Mouse (Mus musculus): ENCODE data around the gene Mapkbp1.

Gene Mapkbp1

DNA sequence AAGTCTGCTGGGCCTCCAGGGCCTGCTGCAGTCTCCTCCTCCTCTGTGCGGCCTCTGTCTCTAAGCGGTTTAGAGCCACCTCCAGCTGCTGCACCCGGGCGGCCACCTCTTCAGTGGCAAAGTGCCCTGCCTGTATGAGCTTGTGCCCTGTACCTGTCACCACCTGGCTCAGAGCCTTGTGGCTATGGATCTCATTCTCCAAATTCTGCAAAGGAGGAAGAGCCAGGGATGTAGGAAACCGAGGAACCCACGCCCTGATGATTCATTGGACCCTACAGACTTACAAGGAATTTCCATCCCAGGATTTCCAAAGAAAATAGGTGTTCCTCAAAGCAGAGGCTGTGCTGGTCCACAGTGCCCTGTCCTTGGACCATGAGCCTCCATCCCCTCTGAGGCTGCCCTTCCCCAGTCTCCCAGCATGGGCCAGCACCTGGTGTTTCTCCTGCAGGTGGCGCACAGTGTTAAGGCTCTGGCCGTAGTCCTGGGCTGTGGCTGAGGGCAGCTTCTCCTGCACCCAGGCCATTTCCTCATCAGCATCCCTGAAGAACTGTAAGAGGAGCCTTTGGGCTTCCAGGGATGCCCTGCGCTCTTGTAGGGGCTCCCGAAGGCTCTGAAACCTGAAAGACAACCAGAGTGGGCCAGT lies 77.3 kb downstream of the Mapkbp1 start:
- DNase-seq (ENCODE audit: low read depth in 1 of 2, low spot score in 2 of 2) = no peak

- no peak for DNase-seq (ENCODE audit: low read depth in 1 of 2, low spot score in 2 of 2)
These were observed 78.9 kb downstream of the Mapkbp1 start for GRCm38 (mm10) chr2:120051405-120051804.

DNA sequence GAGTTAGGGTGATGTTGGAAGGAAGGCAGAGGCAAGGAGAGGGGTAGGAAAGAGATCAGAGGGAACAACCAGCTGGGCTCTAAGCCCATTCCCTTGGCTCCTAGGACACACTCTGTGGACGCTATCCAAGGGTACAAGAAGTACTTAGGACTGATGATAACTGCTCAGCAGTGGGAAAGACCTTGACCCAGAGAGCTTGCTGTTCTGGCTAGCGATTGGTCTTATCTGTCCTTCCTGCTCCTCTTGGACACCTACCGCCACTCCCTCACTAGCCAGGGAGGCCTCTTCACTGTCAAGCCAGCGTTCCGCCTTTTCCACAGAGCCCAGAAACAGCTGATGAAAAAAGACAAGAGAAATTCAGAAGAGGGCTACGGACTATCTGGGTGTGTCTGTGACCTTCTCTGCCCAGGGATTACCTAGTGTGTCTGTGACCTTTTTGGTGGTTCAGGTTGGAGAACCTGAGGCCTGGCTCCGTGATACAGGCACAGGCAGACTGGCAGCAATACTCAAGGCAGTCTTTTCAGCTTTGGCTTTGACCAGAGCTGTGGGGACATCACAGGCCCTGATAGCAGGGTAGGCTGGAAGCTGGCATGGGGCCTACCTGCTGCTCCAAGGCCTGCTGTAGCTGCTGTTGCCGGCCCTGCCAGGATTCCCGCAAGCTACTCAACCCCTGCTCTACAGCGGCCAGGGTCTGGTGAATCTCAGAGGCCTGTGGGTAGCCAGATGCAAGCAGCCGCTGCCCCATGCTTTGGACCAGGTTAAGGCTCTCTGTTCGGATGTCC lies 82.5 kb downstream of the Mapkbp1 start:
- DNase-seq (ENCODE audit: low read depth in 1 of 2, low spot score in 2 of 2) = no peak

GRCm38 (mm10) chr2:120055923-120056322 lies 83.4 kb downstream of the Mapkbp1 start:
- DNase-seq (ENCODE audit: low read depth in 1 of 2, low spot score in 2 of 2) = no peak

DNA sequence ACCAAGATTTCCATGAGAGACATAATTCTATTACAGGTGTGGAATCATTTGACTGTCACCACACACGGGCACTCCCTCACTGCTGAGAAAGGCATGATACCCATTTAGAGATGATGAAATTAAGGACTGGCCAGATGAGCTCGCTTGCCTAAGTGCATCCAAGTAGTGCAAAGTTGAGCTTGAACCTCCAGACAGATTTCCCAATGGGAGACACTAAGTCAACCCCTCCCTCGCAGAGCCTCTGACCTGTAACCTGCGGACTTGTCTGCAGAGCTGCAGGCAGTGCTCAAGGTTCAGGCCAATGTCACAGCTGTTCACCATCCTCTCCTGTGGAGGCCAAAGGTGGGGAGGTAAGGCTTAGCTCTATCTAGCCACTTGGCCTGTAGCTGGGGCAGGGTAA lies 86.3 kb downstream of the Mapkbp1 start:
- no peak for DNase-seq (ENCODE audit: low read depth in 1 of 2, low spot score in 2 of 2)

DNA sequence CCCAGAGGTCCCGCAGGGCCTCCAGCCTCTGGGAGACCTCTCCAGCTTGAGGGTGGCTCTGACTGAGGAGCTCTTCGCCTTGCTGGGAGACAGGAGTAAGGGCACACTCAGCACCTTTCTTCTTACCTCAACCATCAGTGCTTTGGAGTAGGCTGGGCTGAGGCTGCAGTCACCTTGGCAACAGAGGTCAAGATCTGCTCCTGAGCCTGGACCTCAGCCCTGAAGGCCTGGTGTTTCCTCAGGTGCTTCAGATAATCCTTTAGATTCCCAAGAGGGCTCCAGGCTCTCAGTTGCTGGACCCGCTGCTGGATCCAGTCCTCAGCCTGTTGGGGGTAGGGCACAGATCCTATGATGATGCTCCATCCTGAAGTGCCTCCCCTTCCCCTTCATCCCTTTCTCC lies 87.0 kb downstream of the Mapkbp1 start:
- DNase-seq (ENCODE audit: low read depth in 1 of 2, low spot score in 2 of 2) = no peak

DNA sequence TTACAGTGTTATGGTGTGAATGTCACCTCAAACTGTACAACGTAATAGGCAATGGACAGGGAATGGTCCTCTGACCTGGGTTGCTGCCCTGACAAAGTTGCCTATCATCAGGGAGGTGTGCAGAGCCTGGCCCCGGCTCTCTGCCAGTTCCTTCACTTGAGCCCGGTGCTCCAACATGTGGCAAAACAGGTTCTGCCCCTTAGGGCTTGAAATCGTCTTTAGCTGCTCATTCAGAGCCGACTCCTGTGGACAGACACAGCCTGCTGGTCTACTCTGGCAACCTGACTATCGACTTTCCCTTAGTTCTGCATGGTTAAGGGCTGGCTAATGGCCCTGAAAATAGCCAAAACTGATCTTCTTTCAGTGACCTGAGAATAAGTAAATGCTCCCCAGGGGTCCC lies 87.7 kb downstream of the Mapkbp1 start:
- DNase-seq (ENCODE audit: low read depth in 1 of 2, low spot score in 2 of 2) = no peak

- DNase-seq (ENCODE audit: low read depth in 1 of 2, low spot score in 2 of 2) = no peak
These were observed 88.2 kb downstream of the Mapkbp1 start for GRCm38 (mm10) chr2:120060651-120061050.

DNA sequence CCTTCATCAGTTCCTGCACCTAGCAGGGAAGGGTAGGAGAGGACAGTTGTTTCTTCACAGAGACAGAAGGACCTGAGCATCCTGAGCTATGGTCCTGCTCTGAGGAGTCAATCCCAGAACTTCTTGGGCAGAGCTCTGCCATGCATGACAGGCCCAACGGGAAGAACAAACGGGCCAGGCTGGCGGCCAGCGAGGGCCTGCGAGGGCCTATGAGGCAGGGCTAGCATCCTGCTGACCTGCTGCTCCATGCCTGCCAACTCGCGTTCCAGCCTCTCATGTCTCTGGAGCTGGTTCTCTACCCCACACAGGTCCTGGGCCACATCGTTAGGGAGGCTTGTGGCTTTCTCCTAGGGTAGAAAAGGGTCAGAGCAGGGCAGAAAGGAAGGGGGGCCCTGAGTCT lies 89.7 kb downstream of the Mapkbp1 start:
- DNase-seq (ENCODE audit: low read depth in 1 of 2, low spot score in 2 of 2) = no peak

- no peak for DNase-seq (ENCODE audit: low read depth in 1 of 2, low spot score in 2 of 2)
These were observed 92.1 kb downstream of the Mapkbp1 start for GRCm38 (mm10) chr2:120064639-120065038.

- DNase-seq (ENCODE audit: low read depth in 1 of 2, low spot score in 2 of 2) = no peak
These were observed 92.7 kb downstream of the Mapkbp1 start for GRCm38 (mm10) chr2:120065243-120065642.

DNA sequence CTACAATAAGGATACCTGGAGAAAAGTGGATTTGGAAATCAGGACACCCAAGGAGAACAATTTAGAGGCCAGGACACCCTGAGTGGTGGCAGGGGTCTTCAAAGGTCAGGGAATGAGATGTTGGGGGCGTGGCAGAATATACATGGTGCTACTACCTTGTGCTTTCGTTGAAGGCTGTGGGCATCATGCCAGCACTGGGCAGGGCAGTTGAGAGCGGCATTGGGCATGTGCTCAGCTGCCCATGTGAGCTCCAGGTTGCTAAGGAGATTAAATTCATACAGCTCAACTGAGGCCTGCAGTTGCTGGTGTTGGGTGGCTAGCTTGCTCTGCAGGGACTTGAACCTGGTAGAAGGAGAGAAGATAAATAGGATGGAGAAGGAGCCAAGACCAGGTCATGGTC lies 93.7 kb downstream of the Mapkbp1 start:
- DNase-seq (ENCODE audit: low read depth in 1 of 2, low spot score in 2 of 2) = no peak

- DNase-seq (ENCODE audit: low read depth in 1 of 2, low spot score in 2 of 2) = no peak
These were observed 96.3 kb downstream of the Mapkbp1 start for GRCm38 (mm10) chr2:120068555-120069465.

DNA sequence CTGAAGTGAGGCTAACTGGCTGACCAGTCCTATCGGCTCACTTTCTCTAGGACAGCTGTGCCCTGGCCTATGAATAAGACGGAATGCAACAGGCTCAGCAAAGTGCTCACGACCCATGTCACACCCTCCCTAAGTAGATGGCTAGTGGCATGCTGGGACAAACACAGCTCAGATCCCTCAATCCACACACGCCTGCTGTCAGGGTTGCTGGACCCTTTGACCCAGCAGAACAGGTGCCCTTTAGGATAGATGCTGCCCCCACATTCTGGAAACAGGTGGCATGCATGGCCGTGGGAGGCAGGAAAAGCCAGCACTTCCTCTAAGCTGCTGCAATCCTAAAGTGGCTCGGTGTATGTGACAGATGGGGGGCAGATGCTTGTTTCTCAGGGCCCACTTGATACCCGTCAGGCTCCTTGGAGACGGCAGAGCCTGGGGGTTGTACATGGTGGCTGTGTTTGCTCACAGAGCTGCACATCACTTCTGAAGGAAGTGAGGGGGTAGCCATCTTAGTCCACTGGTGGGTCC lies 97.0 kb downstream of the Mapkbp1 start:
- DNase-seq (ENCODE audit: low read depth in 1 of 2, low spot score in 2 of 2) = no peak

GRCm38 (mm10) chr2:120074096-120074495 lies 101.6 kb downstream of the Mapkbp1 start:
- DNase-seq (ENCODE audit: low read depth in 1 of 2, low spot score in 2 of 2) = no peak

DNA sequence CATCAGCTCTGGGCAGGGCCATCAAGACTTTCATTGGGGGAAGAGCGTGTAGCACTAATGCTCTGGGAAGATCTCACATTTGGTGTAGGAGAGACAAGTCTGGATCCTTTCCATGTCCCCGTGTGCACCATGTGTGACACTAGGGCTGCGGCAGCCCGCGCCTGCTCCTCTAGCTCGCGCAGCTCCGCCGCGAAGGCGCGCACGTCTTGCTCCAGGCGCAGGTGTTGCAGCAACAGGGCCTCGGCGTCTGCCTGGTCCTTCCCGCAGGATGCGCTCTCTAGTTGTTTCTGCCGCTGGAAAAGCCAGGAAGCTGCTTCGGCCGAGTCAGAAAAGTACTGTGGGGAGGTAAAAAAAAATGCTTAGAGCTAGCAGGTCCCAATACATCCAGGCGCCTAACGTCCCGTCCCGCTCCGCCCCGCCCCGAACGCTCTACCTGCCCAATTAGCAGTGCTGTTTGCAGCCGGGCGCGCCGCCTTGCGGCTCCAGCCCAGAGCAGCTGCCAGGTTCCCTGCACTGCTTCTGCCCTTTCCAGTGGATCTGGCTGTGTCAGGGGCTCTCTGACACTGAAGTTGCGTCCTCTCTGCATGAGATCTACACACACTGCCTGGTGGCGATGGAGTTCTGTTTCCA lies 103.7 kb downstream of the Mapkbp1 start:
- no peak for DNase-seq (ENCODE audit: low read depth in 1 of 2, low spot score in 2 of 2)

Measured in monocyte, adult 2 months (primary cell).